11 mouse cellular contexts compared by ENCODE assay signal in the genomic region with DNA sequence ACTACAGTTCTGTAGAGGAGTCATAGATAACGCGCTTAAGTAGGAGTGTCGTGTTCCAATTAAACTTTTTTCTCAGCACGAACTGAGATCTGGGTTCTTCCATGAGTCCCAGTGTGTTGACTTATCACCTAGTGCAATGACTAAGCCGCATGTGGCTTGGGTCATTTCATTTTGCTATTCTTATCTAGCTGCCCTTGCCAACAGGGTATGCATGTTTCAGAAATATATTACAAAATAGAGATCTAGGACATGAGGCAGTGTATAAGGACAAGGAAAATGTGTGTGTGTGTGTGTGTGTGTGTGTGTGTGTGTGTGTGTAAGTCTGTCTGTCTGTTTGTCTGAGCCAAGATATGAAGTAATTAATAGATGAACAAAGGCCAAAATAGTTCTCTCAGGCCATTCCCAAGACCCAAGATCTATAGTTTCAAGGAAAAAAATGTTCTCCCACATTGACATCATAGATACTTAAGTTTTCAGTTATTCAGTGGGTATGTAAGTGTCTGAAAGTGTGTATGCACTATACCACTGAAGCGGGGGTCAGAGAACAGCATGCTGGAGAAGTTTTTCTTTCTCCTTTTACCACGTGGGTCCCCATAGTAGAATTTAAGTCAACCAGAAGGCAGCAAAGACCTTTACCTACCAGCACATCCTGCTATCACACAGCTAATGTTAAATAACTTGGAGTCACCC.
DNase-seq lines count a peak whose midpoint lies in the region; ATAC-seq and TF ChIP-seq lines count a peak whose summit lies in the region.
"Had no signal": no experiment of that assay in that cellular context is flagged by ENCODE, and none has a peak within 500 bp of the region (broad histone marks: within the 10 kb centered on the region; RNA-seq: fewer than 3 reads in every experiment).

No protein-coding gene starts in this region.

- no peak overlapping the region for H3K9ac ChIP-seq in heart, postnatal 0 days (replicated peaks; ENCODE audit: low read depth, low read length)
- no peak overlapping the region for H3K9ac ChIP-seq in hindbrain, embryonic 16.5 days (ENCODE audit: low read depth, low read length)
- H3K9ac ChIP-seq: embryonic facial prominence, embryonic 12.5 days; liver, embryonic 15.5 days had no signal

- H3K4me1 ChIP-seq in heart, postnatal 0 days (ENCODE audit: control insufficient read depth, insufficient read depth): no peaks in the 10 kb centered on the region
- H3K4me1 ChIP-seq in heart, embryonic 10.5 days: no peaks in the 10 kb centered on the region
- H3K4me1 ChIP-seq in brown adipose tissue, adult 24 weeks (ENCODE audit: control insufficient read depth, insufficient read depth, insufficient read length, low read length): peaks cover 3% of the 10 kb centered on the region
- H3K4me1 ChIP-seq in hindbrain, embryonic 16.5 days (ENCODE audit: control insufficient read depth, insufficient read depth, low read depth, low read length): peaks cover 3% of the 10 kb centered on the region; the same call in 1 of the 2 replicates
- H3K4me1 ChIP-seq: liver, embryonic 15.5 days had no signal

- ATAC-seq in heart, postnatal 0 days (ENCODE audit: insufficient read depth, low read depth): no peak
- peak; percentile 75 for ATAC-seq in hindbrain, embryonic 16.5 days
- ATAC-seq in granulocyte monocyte progenitor cell, adult 5-6 weeks (replicated peaks; ENCODE audit: poor library complexity, severe bottlenecking): no peak

- H3K4me2 ChIP-seq in heart, postnatal 0 days (ENCODE audit: low read depth, low read length): no peak overlapping the region
- no peak overlapping the region for H3K4me2 ChIP-seq in hindbrain, embryonic 16.5 days (ENCODE audit: low read length)
- H3K4me2 ChIP-seq: embryonic facial prominence, embryonic 12.5 days; liver, embryonic 15.5 days had no signal

- H3K9me3 ChIP-seq in heart, postnatal 0 days (replicated peaks; ENCODE audit: control insufficient read depth, low read length): no peaks in the 10 kb centered on the region
- no peaks in the 10 kb centered on the region for H3K9me3 ChIP-seq in heart, embryonic 10.5 days
- H3K9me3 ChIP-seq in hindbrain, embryonic 16.5 days (ENCODE audit: control insufficient read depth, low read length): no peaks in the 10 kb centered on the region
- H3K9me3 ChIP-seq: embryonic facial prominence, embryonic 12.5 days; liver, embryonic 15.5 days had no signal

- H3K36me3 ChIP-seq in heart, postnatal 0 days (replicated peaks; ENCODE audit: control insufficient read depth, insufficient read depth, low read length): no peaks in the 10 kb centered on the region
- no peaks in the 10 kb centered on the region for H3K36me3 ChIP-seq in heart, embryonic 10.5 days
- H3K36me3 ChIP-seq in hindbrain, embryonic 16.5 days (ENCODE audit: control insufficient read depth, insufficient read depth, low read length): no peaks in the 10 kb centered on the region
- H3K36me3 ChIP-seq: embryonic facial prominence, embryonic 12.5 days; liver, embryonic 15.5 days had no signal

- 68% methylated on average over 7 of the region's 7 CpGs for WGBS in heart, postnatal 0 days
- 75% methylated on average over 7 of the region's 7 CpGs for WGBS in heart, embryonic 10.5 days
- WGBS in hindbrain, embryonic 16.5 days: 77% methylated on average over 7 of the region's 7 CpGs

- intact Hi-C loops in gastrocnemius, postnatal 14 days (cut with DNase I; ENCODE audit: low total_unique reads): no loop called here

- no peak for TF ChIP-seq CTCF in heart, postnatal 0 days (IDR thresholded peaks at IDR 0.05; ENCODE audit: low read depth)

- DNase-seq in heart, postnatal 0 days (ENCODE audit: low spot score): peak; percentile 8
- DNase-seq in heart, embryonic 10.5 days (ENCODE audit: low spot score): no peak
- DNase-seq in Muller cell, postnatal 12 days (ENCODE audit: inconsistent ontology term): peak; percentile 32
- DNase-seq in gastrocnemius, postnatal 14 days: no peak
- DNase-seq: right cerebral cortex, postnatal 25 days; thymus, adult 18-20 months had no signal

- no peak overlapping the region for H3K4me3 ChIP-seq in heart, postnatal 0 days (ENCODE audit: low read depth, low read length)
- H3K4me3 ChIP-seq in heart, embryonic 10.5 days: no peak overlapping the region
- H3K4me3 ChIP-seq in brown adipose tissue, adult 24 weeks (ENCODE audit: insufficient read depth, low read depth, low read length): no peak overlapping the region
- no peak overlapping the region for H3K4me3 ChIP-seq in hindbrain, embryonic 16.5 days (ENCODE audit: low read length)
- H3K4me3 ChIP-seq: embryonic facial prominence, embryonic 12.5 days; liver, embryonic 15.5 days had no signal

- TF ChIP-seq EP300 in heart, postnatal 0 days (IDR thresholded peaks at IDR 0.05; ENCODE audit: low read depth): no peak

- no peaks in the 10 kb centered on the region for H3K27me3 ChIP-seq in heart, postnatal 0 days (ENCODE audit: control insufficient read depth, insufficient read depth, low read length)
- H3K27me3 ChIP-seq in heart, embryonic 10.5 days (ENCODE audit: insufficient read depth, poor library complexity, severe bottlenecking): no peaks in the 10 kb centered on the region
- H3K27me3 ChIP-seq in hindbrain, embryonic 16.5 days (replicated peaks; ENCODE audit: control insufficient read depth, insufficient read depth, low read length): no peaks in the 10 kb centered on the region
- H3K27me3 ChIP-seq: embryonic facial prominence, embryonic 12.5 days; liver, embryonic 15.5 days had no signal

- peak overlapping the region; percentile 7 for H3K27ac ChIP-seq in heart, postnatal 0 days (ENCODE audit: low read depth)
- no peak overlapping the region for H3K27ac ChIP-seq in heart, embryonic 10.5 days
- peak overlapping the region; percentile 97 for H3K27ac ChIP-seq in brown adipose tissue, adult 24 weeks (replicated peaks; ENCODE audit: low read depth, low read length)
- peak overlapping the region; percentile 14; the same call in 1 of the 2 replicates for H3K27ac ChIP-seq in hindbrain, embryonic 16.5 days (ENCODE audit: low read depth, low read length)
- H3K27ac ChIP-seq: embryonic facial prominence, embryonic 12.5 days; liver, embryonic 15.5 days had no signal

Comparison
In these comparisons a context has a peak if more than half of its experiments do, and no peak if none do; other contexts are left out.
1. DNase-seq: peak in heart, postnatal 0 days (single experiment) and Muller cell, postnatal 12 days (single experiment); none in heart, embryonic 10.5 days (single experiment) and gastrocnemius, postnatal 14 days (single experiment).